Mouse (Mus musculus): ENCODE measurements around the gene Farp1. TPM values are rescaled to one million over a fixed set of nuclear protein-coding genes. Genes with fewer than 3 reads are reported as not detected.

Gene Farp1
- polyA plus RNA-seq (2015; fragmentation: Nextera tagmentation; extraction: Ambion mirVana), result 25.1 and 29.1 TPM in 2 replicates

DNA sequence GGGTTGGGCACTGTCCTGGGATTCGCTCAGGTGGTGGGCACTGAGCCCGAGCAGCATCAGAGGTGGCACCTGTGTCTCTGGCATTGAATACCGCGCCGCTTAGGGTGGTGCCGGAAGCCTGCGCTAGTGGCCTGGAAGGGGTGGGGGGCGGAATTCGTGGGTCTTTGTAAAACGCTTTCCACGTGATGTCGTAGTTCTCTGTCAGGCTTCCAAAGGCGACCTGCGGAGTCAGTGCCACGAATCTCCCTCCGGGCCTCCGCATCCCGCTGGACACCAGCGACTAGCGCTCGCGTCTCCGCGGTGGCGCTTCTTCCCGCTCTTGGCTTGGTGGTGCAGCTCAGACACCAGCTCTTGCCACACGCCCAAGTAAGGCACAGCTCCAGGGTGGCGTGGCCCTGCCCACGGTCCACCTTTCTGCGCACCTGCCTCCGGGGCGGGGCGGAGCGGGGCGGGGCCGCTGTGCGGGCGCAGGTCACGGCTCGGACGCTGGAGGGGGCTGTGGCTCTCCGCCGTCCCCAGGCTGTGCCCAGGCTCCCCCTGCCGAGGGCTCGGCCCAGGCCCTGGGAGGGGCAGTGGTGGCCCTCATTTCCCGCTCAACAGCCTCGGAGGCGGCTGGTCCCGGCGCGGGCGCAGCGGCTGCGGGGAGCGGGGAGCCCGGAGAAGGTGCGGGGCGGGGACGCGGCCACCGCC lies at the start of gene Farp1:
Gene Farp1, plus strand, starts transcription at position 228 of the 690 bp plus-strand sequence.
- peak within 1 kb of the TSS; percentile 98 for H3K4me2 ChIP-seq
- no peaks in the 10 kb centered on the region for H3K36me3 ChIP-seq
- H3K4me3 ChIP-seq, result peak within 1 kb of the TSS; percentile 89
- H3K9me3 ChIP-seq, result no peaks in the 10 kb centered on the region
- H3K4me1 ChIP-seq, result peaks cover 32% of the 10 kb centered on the region
- H3K9ac ChIP-seq, result peak within 1 kb of the TSS; percentile 90
- no peaks in the 10 kb centered on the region for H3K27me3 ChIP-seq
- 2% methylated on average over 58 of the region's 61 CpGs for WGBS
- peak within 1 kb of the TSS; percentile 93 for H3K27ac ChIP-seq
- peak; percentile 88 for ATAC-seq (ENCODE audit: insufficient number of reproducible peaks, low FRiP score, low TSS enrichment, low read depth)

DNA sequence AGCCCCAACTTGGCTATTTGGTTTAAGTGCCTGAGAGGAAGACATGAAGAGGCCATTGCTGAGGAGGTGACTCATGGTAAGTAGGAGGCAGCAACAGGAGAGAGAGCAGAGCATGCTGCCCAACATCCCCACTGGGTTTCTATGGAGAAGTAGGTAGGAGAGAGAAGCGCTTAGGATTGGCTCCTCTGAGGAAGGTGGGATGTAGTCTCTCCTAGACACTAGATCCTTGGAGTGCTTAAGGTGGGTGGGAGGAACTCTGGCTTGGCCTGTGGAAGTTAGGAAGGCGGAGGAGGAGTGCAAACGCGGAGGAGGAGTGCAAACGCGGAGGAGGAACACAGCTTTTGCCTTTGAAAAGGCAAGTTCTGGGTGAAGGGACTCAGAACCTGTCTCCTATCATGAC lies 45.9 kb upstream of the Farp1 start:
- H3K27me3 ChIP-seq, result no peaks in the 10 kb centered on the region
- H3K4me2 ChIP-seq, result no peak overlapping the region
- H3K4me3 ChIP-seq, result no peak overlapping the region
- H3K36me3 ChIP-seq, result no peaks in the 10 kb centered on the region
- WGBS, result 62% methylated on average over 6 of the region's 6 CpGs
- ATAC-seq (ENCODE audit: insufficient number of reproducible peaks, low FRiP score, low TSS enrichment, low read depth), result no peak
- H3K27ac ChIP-seq, result no peak overlapping the region
- no peak overlapping the region for H3K9ac ChIP-seq
- no peaks in the 10 kb centered on the region for H3K4me1 ChIP-seq
- H3K9me3 ChIP-seq, result no peaks in the 10 kb centered on the region

DNA sequence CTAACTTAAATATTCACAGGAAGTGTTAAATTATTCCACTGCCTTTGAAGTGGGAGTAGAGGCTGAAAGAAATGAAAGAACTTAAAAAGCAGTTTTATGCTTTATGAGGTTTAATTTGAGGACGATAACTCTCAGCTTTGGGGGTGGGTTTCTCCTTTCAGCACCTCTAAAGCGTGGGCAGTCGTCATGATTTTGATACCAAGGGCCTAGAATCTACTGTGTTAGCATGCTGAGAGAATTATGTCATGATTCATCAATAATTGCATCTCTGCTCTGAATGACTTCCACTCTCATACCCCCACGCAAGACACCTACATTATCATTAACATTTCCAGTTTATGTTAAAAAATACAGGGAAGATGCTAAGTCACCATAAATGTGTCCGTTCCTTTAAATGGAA lies 37.3 kb upstream of the Farp1 start:
- no peak overlapping the region for H3K27ac ChIP-seq
- H3K9ac ChIP-seq, result no peak overlapping the region
- no peaks in the 10 kb centered on the region for H3K4me1 ChIP-seq
- 71% methylated on average over 5 of the region's 5 CpGs for WGBS
- H3K9me3 ChIP-seq, result no peaks in the 10 kb centered on the region
- H3K4me3 ChIP-seq, result no peak overlapping the region
- H3K4me2 ChIP-seq, result no peak overlapping the region
- H3K36me3 ChIP-seq, result no peaks in the 10 kb centered on the region
- no peak for ATAC-seq (ENCODE audit: insufficient number of reproducible peaks, low FRiP score, low TSS enrichment, low read depth)
- H3K27me3 ChIP-seq, result no peaks in the 10 kb centered on the region

DNA sequence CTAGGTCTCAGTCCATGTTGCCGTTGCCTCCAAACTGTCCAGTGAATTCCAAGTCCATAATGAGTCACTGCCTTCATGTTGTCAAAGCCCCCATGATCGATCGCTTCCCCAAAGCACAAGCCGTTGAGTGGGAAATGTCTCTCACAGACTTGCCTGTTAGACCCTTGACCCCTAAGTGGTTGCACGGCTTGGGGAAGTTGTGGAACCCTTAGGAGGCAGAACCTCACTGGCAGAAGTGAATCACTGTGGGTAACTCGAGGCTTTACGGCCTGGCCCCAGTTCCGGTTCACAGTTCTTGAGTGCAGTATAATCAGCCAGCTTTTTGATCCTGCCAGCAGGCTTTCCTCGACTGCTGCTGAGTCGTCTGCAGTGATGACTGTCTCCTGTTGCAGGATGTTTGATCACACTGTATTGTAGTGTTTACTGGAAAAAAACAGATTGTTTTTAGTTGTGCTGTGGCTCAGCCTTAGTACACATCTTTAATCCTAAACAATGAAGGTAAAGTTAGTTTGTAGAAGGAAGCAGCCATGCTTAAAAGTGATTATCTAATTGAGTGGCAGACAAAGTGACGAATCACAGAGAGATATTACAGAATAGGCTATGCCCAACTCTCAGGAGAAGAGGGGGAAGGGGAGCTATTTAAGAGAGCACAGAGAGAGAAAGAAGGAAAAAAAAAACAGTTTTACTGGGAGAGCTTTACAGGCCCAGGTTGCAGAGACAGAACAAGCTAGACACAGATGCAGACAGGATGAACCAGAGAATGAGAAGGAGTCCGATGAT lies 34.2 kb upstream of the Farp1 start:
- H3K4me1 ChIP-seq, result no peaks in the 10 kb centered on the region
- WGBS, result 28% methylated on average over 12 of the region's 12 CpGs

DNA sequence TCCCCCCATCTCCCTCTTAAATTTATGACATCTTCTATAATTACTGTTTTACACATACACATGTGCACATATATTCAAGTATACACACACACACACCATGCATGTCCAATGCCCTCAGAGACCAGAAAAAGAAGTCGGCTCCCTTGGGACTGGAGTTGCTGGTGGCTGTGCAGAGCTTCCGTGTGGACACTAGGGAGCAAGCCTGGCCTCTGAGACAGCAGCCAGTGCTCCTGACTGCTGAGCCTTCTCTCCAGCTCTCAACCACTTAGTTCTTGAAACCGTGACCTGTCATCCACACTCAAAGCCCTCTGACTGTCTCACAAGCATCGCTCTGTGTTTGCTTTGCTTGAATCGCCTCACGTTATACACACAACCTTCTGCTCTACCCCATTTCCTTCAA lies 29.4 kb upstream of the Farp1 start:
- no peak for ATAC-seq (ENCODE audit: insufficient number of reproducible peaks, low FRiP score, low TSS enrichment, low read depth)
- H3K27me3 ChIP-seq, result no peaks in the 10 kb centered on the region
- H3K4me1 ChIP-seq, result no peaks in the 10 kb centered on the region
- H3K9ac ChIP-seq, result no peak overlapping the region
- WGBS, result 90% methylated on average over 6 of the region's 6 CpGs
- H3K27ac ChIP-seq, result no peak overlapping the region
- H3K4me2 ChIP-seq, result no peak overlapping the region
- no peak overlapping the region for H3K4me3 ChIP-seq
- H3K36me3 ChIP-seq, result no peaks in the 10 kb centered on the region
- H3K9me3 ChIP-seq, result no peaks in the 10 kb centered on the region

More for the DNA sequence above, 34.2 kb upstream of the Farp1 start:
- Histone ChIP-seq H3K4me2 (no peak overlapping the region), H3K36me3 (no peaks in the 10 kb centered on the region), H3K9ac (no peak overlapping the region), H3K27me3 (no peaks in the 10 kb centered on the region), H3K27ac (no peak overlapping the region), H3K4me3 (no peak overlapping the region), H3K9me3 (no peaks in the 10 kb centered on the region)
- no peak for ATAC-seq (ENCODE audit: insufficient number of reproducible peaks, low FRiP score, low TSS enrichment, low read depth)

- Histone ChIP-seq H3K27me3 (no peaks in the 10 kb centered on the region), H3K9me3 (no peaks in the 10 kb centered on the region), H3K27ac (no peak overlapping the region), H3K4me1 (no peaks in the 10 kb centered on the region), H3K4me2 (no peak overlapping the region), H3K36me3 (no peaks in the 10 kb centered on the region), H3K9ac (no peak overlapping the region), H3K4me3 (no peak overlapping the region)
- WGBS, result 91% methylated on average over 8 of the region's 8 CpGs
- no peak for ATAC-seq (ENCODE audit: insufficient number of reproducible peaks, low FRiP score, low TSS enrichment, low read depth)
Measured at GRCm38 (mm10) chr14:121006021-121006420, 29.0 kb upstream of the Farp1 start.

- no peaks in the 10 kb centered on the region for H3K27me3 ChIP-seq
- ATAC-seq (ENCODE audit: insufficient number of reproducible peaks, low FRiP score, low TSS enrichment, low read depth), result no peak
- WGBS, result 90% methylated on average over 2 of the region's 2 CpGs
- H3K9ac ChIP-seq, result no peak overlapping the region
- no peak overlapping the region for H3K4me2 ChIP-seq
- no peaks in the 10 kb centered on the region for H3K36me3 ChIP-seq
- no peaks in the 10 kb centered on the region for H3K4me1 ChIP-seq
- no peak overlapping the region for H3K27ac ChIP-seq
- H3K9me3 ChIP-seq, result no peaks in the 10 kb centered on the region
- no peak overlapping the region for H3K4me3 ChIP-seq
Measured at GRCm38 (mm10) chr14:121015114-121015690, 19.8 kb upstream of the Farp1 start.

DNA sequence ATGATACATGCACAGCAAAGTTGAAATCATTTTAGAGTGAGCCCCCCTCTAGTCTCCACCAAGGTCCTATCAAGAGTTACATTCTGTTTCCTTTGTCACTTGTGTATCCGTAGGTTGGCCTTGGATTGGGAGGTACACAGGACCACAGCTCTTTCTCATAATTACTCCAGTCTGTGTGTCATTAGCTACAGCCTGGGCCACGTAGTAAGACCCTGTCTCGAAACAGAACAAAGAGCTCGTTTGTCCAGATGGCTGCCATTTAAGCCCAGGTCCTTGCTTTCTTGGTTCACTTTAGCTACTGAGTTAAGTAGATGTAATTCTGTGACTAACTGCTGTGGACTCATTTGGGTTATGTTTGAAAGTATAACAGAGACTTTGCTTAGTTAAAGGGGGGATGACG lies 12.6 kb upstream of the Farp1 start:
- no peak for ATAC-seq (ENCODE audit: insufficient number of reproducible peaks, low FRiP score, low TSS enrichment, low read depth)
- no peak overlapping the region for H3K4me3 ChIP-seq
- H3K9ac ChIP-seq, result no peak overlapping the region
- no peak overlapping the region for H3K27ac ChIP-seq
- no peak overlapping the region for H3K4me2 ChIP-seq
- no peaks in the 10 kb centered on the region for H3K9me3 ChIP-seq
- no peaks in the 10 kb centered on the region for H3K27me3 ChIP-seq
- H3K4me1 ChIP-seq, result no peaks in the 10 kb centered on the region
- 38% methylated on average over 5 of the region's 5 CpGs for WGBS
- H3K36me3 ChIP-seq, result no peaks in the 10 kb centered on the region

DNA sequence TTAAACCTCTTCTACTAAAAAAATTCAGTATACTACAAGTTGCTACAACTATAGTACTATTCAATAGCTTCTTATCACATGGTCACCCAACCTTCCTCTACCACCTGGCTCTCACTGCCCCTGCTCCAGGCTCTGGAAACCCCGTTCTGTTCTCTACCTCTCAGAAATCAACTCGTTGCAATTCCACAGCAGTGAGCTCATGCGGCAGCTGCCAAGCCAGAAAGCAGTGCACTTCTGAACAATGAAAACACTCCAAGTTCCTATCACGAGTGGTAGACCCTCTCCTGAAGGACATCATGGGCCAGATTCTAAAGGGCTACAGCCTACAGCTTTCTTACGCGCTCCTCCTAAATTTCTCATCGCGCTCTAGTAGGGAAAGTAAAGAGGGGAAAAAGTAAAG lies 9.6 kb upstream of the Farp1 start:
- H3K4me2 ChIP-seq, result no peak overlapping the region

DNA sequence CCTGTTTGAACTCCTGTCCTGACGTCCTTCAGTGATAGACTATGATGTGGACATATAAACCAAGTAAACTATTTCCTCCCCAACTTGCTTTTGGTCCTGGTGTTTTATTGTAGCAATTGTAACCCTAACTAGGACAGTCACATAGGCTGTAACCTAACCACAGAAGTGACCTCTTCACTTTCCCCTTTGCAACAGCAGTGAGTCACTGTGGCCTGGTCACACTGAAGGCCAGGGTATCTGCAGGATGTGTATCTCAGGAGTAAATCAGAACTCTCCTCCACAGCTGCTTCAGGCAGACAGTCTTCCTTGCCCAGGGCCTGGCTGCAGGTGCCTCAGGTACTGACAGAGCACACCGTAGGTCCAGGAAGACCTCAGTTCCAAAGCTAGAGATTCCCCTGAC lies 3.6 kb upstream of the Farp1 start:
- Histone ChIP-seq H3K27ac (no peak overlapping the region), H3K9ac (no peak overlapping the region), H3K4me2 (no peak overlapping the region), H3K9me3 (no peaks in the 10 kb centered on the region), H3K36me3 (no peaks in the 10 kb centered on the region), H3K27me3 (no peaks in the 10 kb centered on the region), H3K4me1 (peaks cover 10% of the 10 kb centered on the region), H3K4me3 (no peak overlapping the region)
- WGBS, result 74% methylated on average over 2 of the region's 2 CpGs
- no peak for ATAC-seq (ENCODE audit: insufficient number of reproducible peaks, low FRiP score, low TSS enrichment, low read depth)

More for the DNA sequence above, 9.6 kb upstream of the Farp1 start:
- Histone ChIP-seq H3K27ac (no peak overlapping the region), H3K9me3 (no peaks in the 10 kb centered on the region), H3K9ac (no peak overlapping the region), H3K27me3 (no peaks in the 10 kb centered on the region), H3K36me3 (no peaks in the 10 kb centered on the region), H3K4me3 (no peak overlapping the region), H3K4me1 (no peaks in the 10 kb centered on the region)
- ATAC-seq (ENCODE audit: insufficient number of reproducible peaks, low FRiP score, low TSS enrichment, low read depth), result no peak
- 59% methylated on average over 8 of the region's 8 CpGs for WGBS

DNA sequence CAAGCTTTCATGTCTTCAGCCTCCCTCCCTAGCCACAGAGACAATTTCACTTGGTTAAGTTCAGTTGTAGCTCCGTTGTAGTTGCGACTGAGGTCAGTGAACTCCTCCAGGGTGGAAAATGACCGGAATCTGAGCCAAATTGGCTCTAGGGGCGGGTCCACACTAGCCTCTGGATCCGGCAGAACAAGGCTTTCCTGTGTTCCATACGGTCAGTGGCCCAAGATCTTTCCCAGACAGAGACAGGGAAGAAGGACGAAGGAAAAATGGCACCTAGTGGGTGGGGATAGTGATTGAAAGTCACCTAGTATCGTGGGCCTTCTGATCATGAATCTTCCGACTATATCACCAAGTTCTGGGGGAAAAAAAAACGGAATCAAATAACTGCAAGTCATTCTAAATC lies 475 bp upstream of the Farp1 start:
- peak overlapping the region; percentile 98 for H3K4me2 ChIP-seq
- no peaks in the 10 kb centered on the region for H3K27me3 ChIP-seq
- H3K9ac ChIP-seq, result no peak overlapping the region
- no peaks in the 10 kb centered on the region for H3K9me3 ChIP-seq
- peaks cover 29% of the 10 kb centered on the region for H3K4me1 ChIP-seq
- H3K4me3 ChIP-seq, result peak overlapping the region; percentile 89
- no peak for ATAC-seq (ENCODE audit: insufficient number of reproducible peaks, low FRiP score, low TSS enrichment, low read depth)
- no peaks in the 10 kb centered on the region for H3K36me3 ChIP-seq
- 23% methylated on average over 10 of the region's 10 CpGs for WGBS
- no peak overlapping the region for H3K27ac ChIP-seq
